Mouse (Mus musculus) urinary bladder, postnatal 4 days (tissue): Measurements from ENCODE around the gene Cyp4f37.
"Not testable (repeated sequence)": the region's sequence is repeated elsewhere in the genome, so short reads cannot be mapped to it uniquely, and the experiment has no call there.

Experiments
- DNase-seq, 2 experiments: peaks; one replicate each; pipeline ENCODE4 v3.0.0; 2021 to 2022; ENCODE audit warnings: low spot score in 2 of 2

The Cyp4f37 gene

GRCm38 (mm10) chr17:32621018-32621417 is at the start of gene Cyp4f37:
Gene Cyp4f37, plus strand, starts transcription at chr17:32621309.
- not testable (repeated sequence) for DNase-seq

DNA sequence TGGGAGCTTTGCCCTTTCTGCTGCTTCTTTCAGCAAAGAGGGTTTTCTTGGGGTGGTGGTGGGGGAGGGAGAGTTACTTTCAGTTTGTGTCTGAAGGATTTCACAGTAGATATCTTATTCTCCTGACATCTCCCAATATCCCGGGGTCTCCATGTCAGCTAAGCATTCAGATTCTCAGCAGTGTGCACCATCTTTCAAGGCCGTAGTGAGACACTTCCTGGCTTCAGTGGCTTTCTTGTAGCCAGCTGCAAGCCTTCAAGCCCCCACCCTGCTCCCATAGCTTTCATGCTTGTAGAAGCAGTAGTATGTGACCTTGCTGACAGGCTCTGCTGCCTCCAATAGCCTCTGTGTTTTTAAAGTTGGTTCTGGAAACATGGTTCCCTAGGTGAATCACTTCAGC is 47.8 kb upstream of the Cyp4f37 start:
- not testable (repeated sequence) for DNase-seq

GRCm38 (mm10) chr17:32577496-32578186 is 43.5 kb upstream of the Cyp4f37 start:
- DNase-seq: no peak

DNA sequence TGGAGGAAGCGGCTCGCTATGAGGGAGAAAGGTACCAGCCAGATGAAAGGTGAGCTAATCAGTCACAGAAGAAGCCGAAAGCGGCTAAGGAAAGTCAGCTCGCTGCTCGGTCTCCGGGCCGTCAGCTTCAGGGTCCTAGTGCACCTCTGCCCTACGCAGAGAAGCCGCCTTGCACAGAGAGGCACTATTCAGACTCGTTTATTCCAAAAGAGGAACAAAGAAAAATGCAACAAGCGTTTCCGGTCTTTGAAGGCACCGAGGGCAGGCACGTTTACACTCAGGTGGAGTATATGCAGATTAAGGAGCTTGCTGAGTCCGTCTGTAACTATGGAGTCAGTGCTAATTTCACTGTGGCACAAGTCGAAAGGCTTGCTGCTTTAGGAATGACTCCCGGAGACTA is 24.6 kb upstream of the Cyp4f37 start:
- no peak for DNase-seq

- no peak for DNase-seq
Observed at GRCm38 (mm10) chr17:32608055-32608454, 13.1 kb upstream of the Cyp4f37 start.

- not testable (repeated sequence) for DNase-seq
Observed at GRCm38 (mm10) chr17:32610231-32610630, 10.9 kb upstream of the Cyp4f37 start.

DNA sequence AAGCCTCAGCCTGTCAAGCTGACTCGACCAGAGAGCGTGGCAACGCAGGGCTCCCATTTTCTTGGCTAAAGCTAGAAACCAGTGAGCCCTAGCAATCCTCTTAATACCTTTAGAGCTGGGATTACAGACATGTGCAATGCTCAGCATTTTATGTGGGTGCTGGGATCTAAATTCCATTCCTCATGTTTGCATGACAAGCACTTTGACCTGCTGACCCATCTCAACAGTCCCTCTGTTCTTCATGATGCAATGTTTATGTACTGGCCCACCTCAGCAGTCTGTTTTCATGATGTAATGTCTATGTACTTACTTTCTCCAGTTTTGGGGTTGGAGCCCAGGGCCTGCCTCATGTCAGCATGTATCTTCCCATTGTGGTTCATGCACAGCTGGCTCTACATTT is 10.2 kb upstream of the Cyp4f37 start:
- DNase-seq: no peak

DNA sequence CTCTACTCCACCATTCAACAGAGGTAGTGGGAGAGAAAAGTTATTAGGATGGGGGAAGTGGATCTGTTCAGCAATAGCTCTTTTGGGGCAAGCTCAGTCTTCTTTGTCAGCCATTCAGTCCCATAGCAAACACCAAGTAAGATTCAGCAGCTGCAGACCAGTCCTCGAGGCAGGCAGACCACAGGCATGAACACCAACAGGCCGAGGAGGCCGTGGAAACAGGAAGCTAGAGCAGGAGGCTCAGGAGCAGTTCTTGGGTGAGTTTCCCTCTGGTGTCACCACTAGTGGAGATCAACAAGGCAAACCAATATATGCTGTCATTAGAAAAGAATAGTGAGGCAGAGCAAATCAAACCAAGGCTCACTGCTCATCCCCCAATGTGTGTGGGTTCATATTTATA is 8.7 kb upstream of the Cyp4f37 start:
- DNase-seq: no peak

DNA sequence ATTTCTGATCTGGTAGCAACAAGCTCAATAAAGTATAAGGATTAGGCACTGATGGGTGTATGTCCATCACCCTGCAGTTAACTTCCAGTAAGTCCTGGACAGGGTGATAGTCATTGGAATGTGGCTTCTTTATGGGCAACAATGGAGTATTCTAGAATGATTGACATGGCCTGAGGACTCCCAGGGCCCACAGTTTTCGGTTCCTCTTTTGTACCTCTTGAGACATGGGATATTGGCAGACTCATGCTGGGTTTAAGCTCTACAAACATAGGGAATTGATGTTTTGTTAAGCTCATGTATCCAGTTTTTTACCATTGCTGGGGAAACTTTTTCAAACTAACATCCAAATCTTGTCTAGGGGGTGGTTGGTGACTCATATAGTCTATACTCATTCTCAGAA is 3.9 kb upstream of the Cyp4f37 start:
- no peak for DNase-seq

GRCm38 (mm10) chr17:32629726-32630125 is 8.6 kb downstream of the Cyp4f37 start:
- not testable (repeated sequence) for DNase-seq

GRCm38 (mm10) chr17:32631936-32632335 is 10.8 kb downstream of the Cyp4f37 start:
- DNase-seq: no peak

DNA sequence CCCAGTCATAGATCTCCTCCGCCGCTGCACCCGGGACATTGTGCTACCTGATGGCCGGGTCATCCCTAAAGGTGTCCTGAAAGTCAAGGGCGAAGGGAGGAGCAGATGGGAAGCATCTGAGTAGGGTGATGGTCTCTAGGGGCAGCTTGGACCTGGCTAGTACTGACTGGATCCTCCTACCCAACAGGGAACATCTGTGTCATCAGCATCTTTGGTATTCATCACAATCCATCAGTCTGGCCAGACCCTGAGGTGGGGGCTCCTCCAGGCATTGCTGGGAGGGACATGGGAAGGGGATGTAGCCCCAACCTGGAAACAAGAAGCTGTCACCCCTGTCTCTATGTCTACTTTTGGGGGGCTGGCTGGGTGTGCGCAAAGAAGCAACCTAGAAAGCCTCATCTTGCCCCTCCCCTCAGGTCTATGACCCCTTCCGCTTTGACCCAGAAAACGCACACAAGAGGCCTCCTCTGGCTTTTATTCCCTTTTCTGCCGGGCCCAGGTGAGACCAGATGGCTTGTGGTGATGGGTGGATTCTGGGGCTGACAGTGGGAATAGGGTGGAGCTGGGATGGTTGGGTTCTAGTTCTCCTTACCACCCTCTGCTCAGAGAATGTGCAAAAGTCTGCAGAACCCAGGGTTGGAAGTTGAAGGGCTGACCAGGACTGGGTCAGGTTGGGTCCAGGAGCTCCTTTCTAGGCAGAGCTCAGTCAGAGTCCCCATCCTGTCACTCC is 13.3 kb downstream of the Cyp4f37 start:
- DNase-seq: not testable (repeated sequence)

GRCm38 (mm10) chr17:32634972-32635314 is 13.8 kb downstream of the Cyp4f37 start:
- peak; percentile 73 to 86 for DNase-seq

DNA sequence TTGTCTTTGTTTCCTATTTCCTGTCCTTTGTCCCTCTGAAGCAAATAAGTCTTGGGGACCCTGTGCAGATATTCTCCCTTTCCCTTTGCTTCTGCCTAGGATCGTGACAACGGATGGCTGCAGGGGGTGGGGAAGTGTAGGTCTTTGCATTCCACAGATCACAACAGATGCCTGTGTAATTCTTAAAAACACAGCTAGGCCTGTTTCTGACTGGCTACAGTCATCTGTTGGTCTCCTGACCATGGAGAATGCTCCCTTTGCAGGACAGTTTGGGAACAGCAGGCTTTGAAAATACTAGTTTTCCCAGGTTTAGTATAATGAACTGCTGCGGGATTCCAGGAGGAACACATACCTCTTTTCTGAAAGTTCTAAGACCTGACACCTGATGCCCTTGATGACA is 15.2 kb downstream of the Cyp4f37 start:
- no peak for DNase-seq

DNA sequence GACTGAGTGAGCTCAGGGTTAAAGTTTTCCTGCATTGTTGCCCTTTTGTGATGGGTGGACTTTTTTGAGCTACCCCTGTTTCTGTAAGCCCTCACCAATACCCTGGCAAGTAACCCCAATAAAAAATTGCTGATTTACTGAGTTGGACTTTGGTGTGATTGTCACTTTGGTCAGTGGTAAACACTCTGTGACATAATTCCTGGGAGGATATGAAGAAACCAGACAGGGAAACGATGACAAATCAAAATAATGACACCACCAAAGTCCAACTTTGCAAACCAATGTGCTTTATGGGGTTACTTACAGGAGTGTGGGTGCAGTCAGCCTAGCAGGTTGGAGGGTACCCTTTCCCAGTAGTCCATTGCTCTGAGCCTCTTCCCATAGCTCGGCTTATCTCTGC is 16.0 kb downstream of the Cyp4f37 start:
- DNase-seq: no peak

- DNase-seq: no peak
Observed at GRCm38 (mm10) chr17:32646631-32647030, 25.5 kb downstream of the Cyp4f37 start.

DNA sequence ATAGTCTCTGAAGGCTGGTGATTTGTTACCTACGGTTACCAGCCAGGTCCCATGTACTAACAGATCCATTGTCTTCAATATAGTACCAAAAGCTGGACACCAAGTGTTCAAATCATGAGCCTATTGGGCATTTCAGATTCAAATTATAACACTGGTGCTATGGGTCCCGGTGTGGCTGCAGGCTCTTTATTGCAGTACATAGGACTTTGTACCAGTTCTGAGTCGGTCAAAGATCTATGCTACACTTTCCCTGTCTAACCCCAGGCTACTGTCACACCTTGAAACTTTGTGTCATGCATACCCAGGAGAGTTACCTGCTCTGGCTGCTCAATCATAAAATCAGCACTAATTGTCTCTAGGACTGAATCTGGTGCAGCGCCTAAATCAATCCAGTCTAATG is 32.8 kb downstream of the Cyp4f37 start:
- no peak for DNase-seq

DNA sequence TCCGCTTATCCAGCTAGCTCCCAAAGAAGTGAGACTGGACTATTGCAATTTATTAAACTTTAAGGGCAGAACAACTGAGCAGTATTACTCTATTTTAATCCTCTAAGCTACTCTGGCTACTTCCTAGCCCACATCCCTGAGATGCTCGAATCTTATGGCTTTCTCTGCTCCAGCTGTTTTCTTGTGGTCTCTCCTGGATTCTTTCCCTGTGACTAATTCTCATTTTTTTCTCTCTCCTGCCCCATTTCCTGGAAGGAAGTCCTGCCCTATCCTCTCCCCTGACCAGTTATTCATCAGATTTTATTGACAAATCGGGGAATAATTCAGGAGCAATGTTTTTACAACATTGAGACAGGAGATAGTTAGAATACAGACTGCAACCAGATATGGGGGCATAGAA is 35.9 kb downstream of the Cyp4f37 start:
- no peak for DNase-seq

DNA sequence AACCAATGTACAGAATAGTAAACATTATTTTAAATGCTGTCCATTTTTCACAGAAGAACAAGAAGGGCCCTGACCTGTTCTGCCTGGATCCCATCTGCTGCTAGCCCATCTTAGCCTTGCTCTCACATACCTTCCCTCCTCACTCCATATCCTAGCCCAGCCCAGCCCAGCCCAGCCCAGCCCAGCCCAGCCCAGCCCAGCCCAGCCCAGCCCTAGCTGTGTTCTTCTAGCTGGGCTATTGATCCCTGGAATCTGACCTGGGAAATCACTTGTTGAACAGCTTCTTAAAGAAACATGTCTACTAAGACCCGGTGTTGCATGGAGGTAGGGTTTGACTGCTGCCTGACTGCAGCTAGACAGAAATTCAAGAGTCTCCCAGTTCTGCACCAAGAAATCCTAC is 37.1 kb downstream of the Cyp4f37 start:
- no peak for DNase-seq

GRCm38 (mm10) chr17:32658712-32659111 is 37.6 kb downstream of the Cyp4f37 start, which contains the start of gene Cyp4f40:
Gene Cyp4f40, plus strand, starts transcription at chr17:32658900.
- no peak for DNase-seq

- DNase-seq: no peak
Observed at GRCm38 (mm10) chr17:32673976-32674375, 52.9 kb downstream of the Cyp4f37 start.

DNA sequence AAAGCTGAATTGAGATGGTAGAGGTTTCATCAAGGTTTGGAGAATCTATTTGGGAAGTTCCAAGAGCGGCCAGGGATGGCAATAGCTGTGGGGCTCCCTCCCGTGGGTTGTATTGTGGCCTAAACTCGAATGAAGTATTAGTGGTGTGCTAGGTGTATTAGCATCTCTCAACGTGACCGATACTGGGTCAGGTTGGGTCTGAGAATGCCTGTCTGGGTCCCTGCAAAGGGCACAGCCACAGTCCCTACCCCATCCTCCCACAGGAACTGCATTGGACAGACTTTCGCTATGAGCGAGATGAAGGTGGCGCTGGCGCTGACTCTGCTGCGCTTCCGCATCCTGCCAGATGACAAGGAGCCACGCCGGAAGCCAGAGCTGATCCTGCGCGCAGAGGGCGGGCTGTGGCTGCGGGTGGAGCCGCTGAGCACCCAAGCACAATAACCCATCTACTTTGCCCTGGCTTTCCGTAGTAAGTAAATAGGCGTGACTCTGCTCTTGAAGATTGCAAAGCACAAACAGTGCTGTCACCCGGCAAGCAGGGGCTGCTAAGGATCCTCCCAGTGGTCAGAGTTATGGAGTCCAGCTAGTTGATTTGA is 55.0 kb downstream of the Cyp4f37 start:
- no peak for DNase-seq

DNA sequence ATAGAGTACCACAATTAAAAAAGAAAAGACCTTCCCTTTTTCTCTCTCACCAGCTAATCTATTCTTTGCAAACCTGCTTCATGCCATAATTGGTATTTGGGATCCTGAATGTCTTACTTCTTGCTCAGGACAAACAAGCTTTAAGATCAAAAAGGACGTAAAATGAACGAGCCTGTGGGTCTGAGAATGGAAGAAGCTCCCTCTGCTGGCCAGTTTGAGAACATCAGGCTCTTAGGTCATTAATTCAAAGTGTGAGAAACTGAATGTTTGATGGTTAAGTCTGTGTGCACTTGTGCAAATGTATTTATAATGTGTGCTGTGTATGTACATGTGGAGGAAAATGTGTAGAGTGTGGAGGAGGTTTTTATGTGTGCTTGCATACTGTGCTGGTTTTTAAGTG is 59.3 kb downstream of the Cyp4f37 start:
- no peak for DNase-seq
